ENCODE assay signal across 8 mouse cellular contexts in the genomic region with DNA sequence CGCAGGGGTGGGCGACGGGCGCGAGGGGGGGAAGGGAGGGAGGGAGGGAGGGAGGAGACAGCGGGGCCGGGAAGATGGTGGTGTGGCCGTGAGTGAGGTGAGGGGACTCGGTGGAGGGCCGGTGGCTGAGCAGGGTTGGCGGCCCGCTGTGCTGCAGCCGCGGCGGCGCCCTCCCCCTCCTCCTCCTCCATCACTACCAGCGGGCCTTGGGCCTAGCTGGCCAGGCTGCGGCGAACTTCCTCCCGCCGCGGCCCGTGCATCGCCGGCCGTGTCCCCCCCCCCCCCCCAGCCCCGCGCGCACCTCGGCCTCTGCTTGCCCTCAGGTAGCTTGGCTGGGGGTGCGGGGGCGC. TPM values are rescaled to one million over a fixed set of nuclear protein-coding genes. Genes with fewer than 3 reads are reported as not detected.
DNase-seq lines count a peak whose midpoint lies in the region; ATAC-seq and TF ChIP-seq lines count a peak whose summit lies in the region.

No protein-coding gene starts in this region.

- DNase-seq in cerebellum, postnatal 14 days, result peak; percentile 72 to 74
- no peak for DNase-seq in cerebellum, postnatal 4 days (ENCODE audit: low spot score in 2 of 2)
- no peak for DNase-seq in liver, postnatal 0 days
- no peak for DNase-seq in gastrocnemius, postnatal 10 days

- TF ChIP-seq POLR2A in ES-Bruce4 (IDR thresholded peaks at IDR 0.05; ENCODE audit: insufficient read depth, low read length), result no peak

- peaks cover 38% of the 10 kb centered on the region for H3K36me3 ChIP-seq in ES-Bruce4 (ENCODE audit: control insufficient read depth, insufficient read depth, low read length, poor library complexity, severe bottlenecking)
- peaks cover 29% of the 10 kb centered on the region for H3K36me3 ChIP-seq in forebrain, embryonic 13.5 days (ENCODE audit: poor library complexity, severe bottlenecking)
- peaks cover 24% of the 10 kb centered on the region for H3K36me3 ChIP-seq in liver, postnatal 0 days (replicated peaks; ENCODE audit: insufficient read depth, low read length)
- H3K36me3 ChIP-seq in neural tube, embryonic 15.5 days, result peaks cover 10% of the 10 kb centered on the region; the same call in 1 of the 2 replicates

- TF ChIP-seq EP300 in ES-Bruce4 (IDR thresholded peaks at IDR 0.05; ENCODE audit: insufficient read depth, low read depth, low read length), result no peak
- TF ChIP-seq EP300 in liver, postnatal 0 days (IDR thresholded peaks at IDR 0.05; ENCODE audit: low read depth), result no peak

- H3K4me1 ChIP-seq in ES-Bruce4 (ENCODE audit: control insufficient read depth, insufficient read depth, low read length), result peaks cover 2% of the 10 kb centered on the region
- H3K4me1 ChIP-seq in forebrain, embryonic 13.5 days, result peaks cover 59% of the 10 kb centered on the region
- H3K4me1 ChIP-seq in liver, postnatal 0 days (ENCODE audit: insufficient read depth), result peaks cover 46% of the 10 kb centered on the region
- peaks cover 63% of the 10 kb centered on the region for H3K4me1 ChIP-seq in neural tube, embryonic 15.5 days

- H3K27me3 ChIP-seq in ES-Bruce4 (ENCODE audit: control insufficient read depth, insufficient read depth, low read length, poor library complexity, severe bottlenecking), result no peaks in the 10 kb centered on the region
- no peaks in the 10 kb centered on the region for H3K27me3 ChIP-seq in forebrain, embryonic 13.5 days
- no peaks in the 10 kb centered on the region for H3K27me3 ChIP-seq in liver, postnatal 0 days (ENCODE audit: insufficient read depth, low read length)
- no peaks in the 10 kb centered on the region for H3K27me3 ChIP-seq in neural tube, embryonic 15.5 days (replicated peaks)

- H3K27ac ChIP-seq in ES-Bruce4 (ENCODE audit: insufficient read depth, low read length), result peak overlapping the region; percentile 78; the same call in 1 of the 2 replicates
- peak overlapping the region; percentile 98 for H3K27ac ChIP-seq in forebrain, embryonic 13.5 days
- H3K27ac ChIP-seq in liver, postnatal 0 days (ENCODE audit: low read depth), result peak overlapping the region; percentile 98
- peak overlapping the region; percentile 95 for H3K27ac ChIP-seq in neural tube, embryonic 15.5 days (replicated peaks)

- WGBS in forebrain, embryonic 13.5 days, result 0% methylated on average over 2 of the region's 32 CpGs
- WGBS in liver, postnatal 0 days (ENCODE audit: insufficient replicate concordance), result 0% methylated on average over 5 of the region's 32 CpGs
- WGBS in neural tube, embryonic 15.5 days, result 0% methylated on average over 18 of the region's 32 CpGs

- no peak for TF ChIP-seq CTCF in ES-Bruce4 (IDR thresholded peaks at IDR 0.05; ENCODE audit: low read depth, low read length)
- no peak for TF ChIP-seq CTCF in liver, postnatal 0 days (IDR thresholded peaks at IDR 0.05; ENCODE audit: low read depth)

- peak overlapping the region; percentile 92 for H3K4me3 ChIP-seq in ES-Bruce4 (ENCODE audit: low read depth, low read length)
- H3K4me3 ChIP-seq in forebrain, embryonic 13.5 days, result peak overlapping the region; percentile 82
- H3K4me3 ChIP-seq in liver, postnatal 0 days (ENCODE audit: low read depth, low read length), result peak overlapping the region; percentile 79
- H3K4me3 ChIP-seq in neural tube, embryonic 15.5 days (replicated peaks), result peak overlapping the region; percentile 77

- peak overlapping the region; percentile 99 for H3K9ac ChIP-seq in ES-Bruce4 (ENCODE audit: low read depth, poor library complexity, severe bottlenecking)
- H3K9ac ChIP-seq in forebrain, embryonic 13.5 days, result peak overlapping the region; percentile 98
- peak overlapping the region; percentile 94 for H3K9ac ChIP-seq in liver, postnatal 0 days (replicated peaks)
- peak overlapping the region; percentile 84 for H3K9ac ChIP-seq in neural tube, embryonic 15.5 days (replicated peaks)

- ATAC-seq in forebrain, embryonic 13.5 days, result peak; percentile 62
- peak; percentile 6 for ATAC-seq in inflammation-experienced regulatory T-cells, adult 6 months
- ATAC-seq in liver, postnatal 0 days, result peak; percentile 36
- ATAC-seq in neural tube, embryonic 15.5 days (ENCODE audit: low FRiP score), result peak; percentile 71

- H3K9me3 ChIP-seq in ES-Bruce4 (replicated peaks; ENCODE audit: control insufficient read depth, insufficient read depth, low read length, poor library complexity, severe bottlenecking), result no peaks in the 10 kb centered on the region
- H3K9me3 ChIP-seq in forebrain, embryonic 13.5 days (replicated peaks), result no peaks in the 10 kb centered on the region
- H3K9me3 ChIP-seq in liver, postnatal 0 days (ENCODE audit: low read length), result no peaks in the 10 kb centered on the region
- H3K9me3 ChIP-seq in neural tube, embryonic 15.5 days (replicated peaks), result no peaks in the 10 kb centered on the region

- H3K4me2 ChIP-seq in forebrain, embryonic 13.5 days, result peak overlapping the region; percentile 88
- H3K4me2 ChIP-seq in liver, postnatal 0 days (ENCODE audit: low read depth, low read length), result peak overlapping the region; percentile 74
- peak overlapping the region; percentile 69 for H3K4me2 ChIP-seq in neural tube, embryonic 15.5 days

RNA-seq across cellular contexts. Expression of a gene that starts 2.4 kb away (rescaled TPM):
- 162 TPM in 2 replicates for polyA plus RNA-seq in ES-Bruce4 (2011; ENCODE audit: insufficient read depth, insufficient read length, low read depth, missing spikeins)
- polyA plus RNA-seq in forebrain, embryonic 13.5 days (2015; fragmentation: Nextera tagmentation; extraction: Ambion mirVana), result 70.7 and 77.2 TPM in 2 replicates
- polyA plus RNA-seq in inflammation-experienced regulatory T-cells, adult 6 months (2017; shearing (Covaris generic)), result 10 to 100 TPM; 46.7 to 76.6 (median 60.1) TPM
- polyA plus RNA-seq in liver, postnatal 0 days (2015; fragmentation: Nextera tagmentation; extraction: Ambion mirVana), result 18.6 and 20.6 TPM in 2 replicates
- polyA plus RNA-seq in neural tube, embryonic 15.5 days (2015; fragmentation: Nextera tagmentation; extraction: Ambion mirVana), result 51.4 and 52.1 TPM in 2 replicates
- 10 to 100 TPM; 75.4 to 89.6 TPM for total RNA-seq in gastrocnemius, postnatal 10 days (2021)

RNA-seq across cellular contexts. Expression of a gene that starts 59.5 kb away (rescaled TPM):
- 0.93 and 1.0 TPM in 2 replicates for polyA plus RNA-seq in ES-Bruce4 (2011; ENCODE audit: insufficient read depth, insufficient read length, low read depth, missing spikeins)
- 0.25 and 0.48 TPM in 2 replicates for polyA plus RNA-seq in forebrain, embryonic 13.5 days (2015; fragmentation: Nextera tagmentation; extraction: Ambion mirVana)
- polyA plus RNA-seq in inflammation-experienced regulatory T-cells, adult 6 months (2017; shearing (Covaris generic)), result not detected
- 4.9 and 5.1 TPM in 2 replicates for polyA plus RNA-seq in liver, postnatal 0 days (2015; fragmentation: Nextera tagmentation; extraction: Ambion mirVana)
- 1.7 and 2.2 TPM in 2 replicates for polyA plus RNA-seq in neural tube, embryonic 15.5 days (2015; fragmentation: Nextera tagmentation; extraction: Ambion mirVana)
- 10 to 100 TPM; 16.3 to 24.5 TPM for total RNA-seq in gastrocnemius, postnatal 10 days (2021)

Comparison
In these comparisons a context has a peak if more than half of its experiments do, and no peak if none do; other contexts are left out.
1. DNase-seq: peak in cerebellum, postnatal 14 days (2 of 2); none in cerebellum, postnatal 4 days (0 of 2), liver, postnatal 0 days (single experiment) and gastrocnemius, postnatal 10 days (single experiment).
2. ATAC-seq: peak in every context shown above with its lines; median percentile 71 in neural tube, embryonic 15.5 days; 62 in forebrain, embryonic 13.5 days; 36 in liver, postnatal 0 days; 6 in inflammation-experienced regulatory T-cells, adult 6 months.
3. Peak in every context shown above with its lines, with median percentiles within 50 percentile points of each other: H3K27ac ChIP-seq, H3K4me3 ChIP-seq, H3K9ac ChIP-seq and H3K4me2 ChIP-seq.